Mouse (Mus musculus) layer of hippocampus, adult 9-10 months (tissue): ENCODE measurements around the gene Ugt2b37.
"Not testable (repeated sequence)": the region's sequence is repeated elsewhere in the genome, so short reads cannot be mapped to it uniquely, and the experiment has no call there.

ENCODE experiments used
- DNase-seq: peaks from one replicate; pipeline ENCODE4 v3.0.0; 2022; ENCODE audit warnings: low spot score

Ugt2b37 gene

GRCm38 (mm10) chr5:87254676-87255075 is at the start of gene Ugt2b37:
Gene Ugt2b37, minus strand, starts transcription at chr5:87254804.
- DNase-seq: not testable (repeated sequence)

DNA sequence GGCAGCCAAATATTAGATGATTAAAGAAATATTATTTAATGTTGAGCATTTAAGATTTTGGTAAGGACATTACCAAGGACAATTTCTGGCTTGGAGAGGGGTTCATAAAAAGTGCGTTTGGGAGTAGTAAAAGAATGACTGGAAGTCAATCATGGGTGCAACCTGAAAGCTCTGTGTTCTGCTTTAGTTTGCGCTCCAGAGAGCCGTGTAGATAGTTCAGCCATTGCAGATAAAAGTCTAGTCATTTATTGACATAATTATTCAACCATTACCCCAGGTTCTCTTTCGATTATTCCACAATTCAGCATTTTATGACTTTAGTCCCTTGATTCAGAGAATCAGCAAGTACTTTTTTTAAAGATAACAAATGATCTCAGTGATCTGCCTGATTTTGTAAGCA is 31.6 kb upstream of the Ugt2b37 start:
- DNase-seq: not testable (repeated sequence)

GRCm38 (mm10) chr5:87275986-87276385 is 21.4 kb upstream of the Ugt2b37 start:
- DNase-seq: not testable (repeated sequence)

DNA sequence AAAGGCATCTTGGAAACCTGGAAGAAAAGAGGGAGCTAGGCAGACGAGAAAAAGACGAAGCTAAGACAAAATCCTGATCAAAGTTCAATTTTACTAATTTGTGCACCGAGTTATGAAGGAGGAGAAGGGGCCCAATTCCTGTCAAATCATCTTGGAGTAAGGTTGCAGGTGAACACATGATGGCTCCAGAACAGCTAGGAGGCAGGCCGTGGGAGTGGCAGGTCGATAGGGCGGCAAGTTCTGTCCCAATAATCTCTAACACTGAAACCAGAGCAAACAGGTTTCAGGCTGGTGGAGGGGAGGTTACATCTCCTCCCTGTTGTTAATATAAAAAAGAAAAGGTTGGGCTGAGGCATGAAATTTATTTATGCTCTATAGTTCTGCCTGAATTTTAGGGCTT is 21.0 kb upstream of the Ugt2b37 start:
- no peak for DNase-seq

GRCm38 (mm10) chr5:87255831-87256230 is 1.2 kb upstream of the Ugt2b37 start:
- DNase-seq: no peak

DNA sequence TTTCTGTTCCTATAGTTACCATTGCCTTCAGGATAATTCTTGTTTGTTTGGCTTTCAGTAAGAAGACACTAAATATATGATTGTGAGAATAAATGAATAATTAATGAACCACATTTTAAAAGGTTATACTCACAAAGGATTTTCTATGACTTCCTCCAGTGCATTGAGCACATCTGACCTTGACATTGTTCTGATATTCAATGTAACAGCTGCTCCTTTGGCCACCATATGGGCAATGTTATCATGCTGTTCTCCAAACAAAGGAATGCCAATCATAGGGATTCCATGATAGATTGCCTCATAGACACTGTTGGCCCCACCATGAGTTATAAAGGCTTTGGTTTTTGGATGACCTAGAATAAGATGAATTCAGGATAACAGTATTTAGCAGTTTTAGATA is 12.5 kb downstream of the Ugt2b37 start:
- DNase-seq: not testable (repeated sequence)

- not testable (repeated sequence) for DNase-seq
These were observed 58.2 kb downstream of the Ugt2b37 start for GRCm38 (mm10) chr5:87196430-87196829.
